Mouse (Mus musculus) spleen, adult 2 months (tissue): ENCODE measurements around the gene Gm11639. TPM values are rescaled to one million over a fixed set of nuclear protein-coding genes. Genes with fewer than 3 reads are reported as not detected.

Experiments used
- DNase-seq, 2 experiments: peaks; one replicate each; pipeline versions ENCODE4 v3.0.0 to v3.0.0-alpha.2; 2012 to 2021; ENCODE audit warnings: low spot score in 2 of 2, low read depth in 1 of 2
- H3K27ac ChIP-seq: fragments of 200-500 bp; 2 replicates; pipeline ENCODE4 v1.5.1; 2012; ENCODE audit warnings: low read length, inconsistent platforms; ENCODE audit not compliant: insufficient read depth
- H3K27me3 ChIP-seq: fragments of 200-500 bp; 2 replicates; pipeline ENCODE4 v1.6.1; 2012; ENCODE audit warnings: mild to moderate bottlenecking, moderate library complexity, low read length, inconsistent platforms; ENCODE audit not compliant: control insufficient read depth, insufficient read depth
- H3K36me3 ChIP-seq: fragments of 200-500 bp; 2 replicates; pipeline ENCODE4 v1.6.1; 2012; ENCODE audit warnings: mild to moderate bottlenecking, low read length, inconsistent platforms; ENCODE audit not compliant: control insufficient read depth, insufficient read depth
- H3K4me1 ChIP-seq: fragments of 200-500 bp; 2 replicates; pipeline ENCODE4 v1.6.1; 2011; ENCODE audit warnings: inconsistent platforms; ENCODE audit not compliant: control insufficient read depth, insufficient read depth, insufficient read length
- H3K4me3 ChIP-seq: fragments of 200-500 bp; 2 replicates; pipeline ENCODE4 v1.5.1; 2011; ENCODE audit warnings: mild to moderate bottlenecking, inconsistent platforms; ENCODE audit not compliant: insufficient read depth, insufficient read length; ENCODE audit errors: extremely low read depth
- CTCF ChIP-seq: fragments of 200-500 bp; IDR thresholded peaks from 2 replicates; pipeline ENCODE4 v1.5.1; 2011; ENCODE audit warnings: mild to moderate bottlenecking, inconsistent platforms; ENCODE audit not compliant: insufficient read depth, insufficient read length, insufficient replicate concordance; ENCODE audit errors: extremely low read depth
- POLR2A ChIP-seq: fragments of 200-500 bp; IDR thresholded peaks from 2 replicates; pipeline ENCODE4 v1.6.1; 2011; ENCODE audit warnings: low read depth, low read length, inconsistent platforms
- WGBS: fragments of 180-500 bp; shearing (Covaris S2); methylation state at CpG from one replicate; pipeline ENCODE4 v1.1.7; 2018; 5-methylcytosine and 5-hydroxymethylcytosine counted together
- polyA plus RNA-seq: library from polyadenylated mRNA; depleted of rRNA; stranded (reverse); fragments of >200 nt; gene quantifications from 2 replicates; pipeline ENCODE4 v1.2.3, GENCODE M21; 2012

Gene Gm11639
- polyA plus RNA-seq, 1 experiment = not detected

GRCm38 (mm10) chr11:104645402-104645801 lies 40.1 kb upstream of the Gm11639 start:
- TF ChIP-seq CTCF (no peak), POLR2A (no peak)
- Histone ChIP-seq H3K4me3 (no peak overlapping the region), H3K27ac (no peak overlapping the region), H3K27me3 (no peaks in the 10 kb centered on the region), H3K4me1 (peaks cover 20% of the 10 kb centered on the region; the same call in 1 of the 2 replicates), H3K36me3 (no peaks in the 10 kb centered on the region; the same call in 1 of the 2 replicates)
- no peak for DNase-seq
- WGBS = 50% methylated on average over 6 of the region's 6 CpGs

GRCm38 (mm10) chr11:104646173-104646572 lies 39.3 kb upstream of the Gm11639 start:
- H3K27ac ChIP-seq = no peak overlapping the region
- no peaks in the 10 kb centered on the region for H3K27me3 ChIP-seq
- no peak overlapping the region for H3K4me3 ChIP-seq
- WGBS = 78% methylated on average over 4 of the region's 4 CpGs
- H3K36me3 ChIP-seq = no peaks in the 10 kb centered on the region; the same call in 1 of the 2 replicates
- TF ChIP-seq CTCF (no peak), POLR2A (no peak)
- H3K4me1 ChIP-seq = peaks cover 20% of the 10 kb centered on the region; the same call in 1 of the 2 replicates
- no peak for DNase-seq

DNA sequence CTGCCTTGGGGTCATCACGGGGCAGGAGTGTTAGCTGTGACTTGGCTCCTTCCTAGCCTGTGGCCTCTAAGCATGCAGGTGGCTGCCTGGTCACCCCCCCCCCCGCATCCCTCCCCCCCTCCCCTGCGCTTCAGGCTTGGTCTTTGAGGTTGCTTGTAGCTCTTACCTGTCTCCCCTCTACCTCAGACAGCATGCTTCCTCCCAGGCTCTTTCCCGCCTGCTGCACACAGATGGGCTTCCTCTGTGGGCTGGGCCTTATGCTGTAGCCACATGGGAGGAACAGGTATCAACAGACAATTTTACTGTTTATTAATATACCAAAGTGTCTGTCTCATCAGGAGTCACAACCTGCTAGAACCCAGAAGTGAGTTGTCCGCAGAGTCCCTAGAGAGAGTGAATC lies 38.9 kb upstream of the Gm11639 start:
- WGBS = 32% methylated on average over 5 of the region's 5 CpGs
- H3K4me1 ChIP-seq = peaks cover 20% of the 10 kb centered on the region; the same call in 1 of the 2 replicates

GRCm38 (mm10) chr11:104647188-104647867 lies 38.2 kb upstream of the Gm11639 start:
- 62% methylated on average over 8 of the region's 8 CpGs for WGBS

More for the DNA sequence above, 38.9 kb upstream of the Gm11639 start:
- Histone ChIP-seq H3K27ac (no peak overlapping the region), H3K36me3 (no peaks in the 10 kb centered on the region; the same call in 1 of the 2 replicates), H3K4me3 (no peak overlapping the region), H3K27me3 (no peaks in the 10 kb centered on the region)
- TF ChIP-seq CTCF = no peak
- no peak for TF ChIP-seq POLR2A
- no peak for DNase-seq

DNA sequence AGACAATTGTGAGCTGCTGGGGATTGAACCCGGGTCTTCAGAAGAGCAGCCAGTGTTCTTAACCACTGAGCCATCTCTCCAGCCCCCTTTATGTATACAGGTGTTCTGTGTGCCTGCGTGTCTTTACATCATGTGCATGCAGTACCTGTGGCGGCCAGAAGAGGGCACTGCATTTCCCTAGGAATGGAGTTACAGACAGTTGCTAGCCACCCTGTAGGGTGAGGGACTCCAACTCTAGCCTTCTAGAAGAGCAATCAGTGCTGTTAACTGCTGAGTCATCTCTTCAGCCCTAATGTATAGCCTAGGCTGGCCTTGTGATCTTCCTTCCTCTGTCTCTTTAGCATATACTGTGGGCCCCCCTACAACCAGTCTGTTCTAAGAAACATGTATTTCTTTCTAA lies 36.9 kb upstream of the Gm11639 start:
- H3K27me3 ChIP-seq = no peaks in the 10 kb centered on the region
- DNase-seq = peak in 1 of 2 experiments; percentile 56
- H3K4me3 ChIP-seq = no peak overlapping the region
- TF ChIP-seq CTCF (peak; percentile 55; the same call in 1 of the 2 replicates), POLR2A (no peak)
- H3K4me1 ChIP-seq = peaks cover 20% of the 10 kb centered on the region; the same call in 1 of the 2 replicates
- H3K27ac ChIP-seq = no peak overlapping the region
- H3K36me3 ChIP-seq = no peaks in the 10 kb centered on the region
- WGBS = 75% methylated on average over 3 of the region's 3 CpGs

More at GRCm38 (mm10) chr11:104647188-104647867, 38.2 kb upstream of the Gm11639 start:
- Histone ChIP-seq H3K27ac (0 out of 2 replicates have a peak overlapping the region, but pooled peaks have one; percentile 35), H3K4me3 (no peak overlapping the region), H3K4me1 (peaks cover 20% of the 10 kb centered on the region; the same call in 1 of the 2 replicates), H3K36me3 (no peaks in the 10 kb centered on the region), H3K27me3 (no peaks in the 10 kb centered on the region)
- DNase-seq = no peak
- TF ChIP-seq CTCF (no peak), POLR2A (no peak)

GRCm38 (mm10) chr11:104660599-104660998 lies 24.9 kb upstream of the Gm11639 start:
- Histone ChIP-seq H3K36me3 (peaks cover 4% of the 10 kb centered on the region; the same call in 1 of the 2 replicates), H3K27ac (peak overlapping the region; percentile 35; the same call in 1 of the 2 replicates), H3K27me3 (no peaks in the 10 kb centered on the region), H3K4me3 (no peak overlapping the region), H3K4me1 (peaks cover 14% of the 10 kb centered on the region; the same call in 1 of the 2 replicates)
- WGBS = 86% methylated on average over 4 of the region's 4 CpGs
- TF ChIP-seq POLR2A (no peak), CTCF (no peak)
- DNase-seq = no peak

DNA sequence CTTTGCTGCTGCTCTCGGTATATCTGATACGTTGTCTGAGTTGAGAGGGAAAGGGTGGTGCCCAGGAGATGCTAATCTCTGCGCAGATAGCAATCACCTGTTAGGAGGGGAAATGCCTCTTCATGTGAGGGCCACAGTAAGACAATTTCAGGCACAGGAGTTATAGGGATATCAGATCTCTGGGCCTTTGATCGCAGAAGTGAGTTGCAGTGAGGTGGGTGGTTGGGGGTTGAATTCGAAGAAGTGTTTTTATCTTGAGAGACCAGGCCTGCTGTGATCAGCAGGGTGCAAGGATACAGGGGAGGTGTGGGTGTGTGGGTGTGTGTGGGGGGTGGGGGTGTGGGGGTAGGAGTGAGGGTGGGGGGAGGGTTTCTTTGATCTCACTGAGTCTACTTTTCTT lies 24.4 kb upstream of the Gm11639 start:
- H3K27me3 ChIP-seq = no peaks in the 10 kb centered on the region
- H3K36me3 ChIP-seq = peaks cover 4% of the 10 kb centered on the region; the same call in 1 of the 2 replicates
- H3K27ac ChIP-seq = peak overlapping the region; percentile 35
- H3K4me3 ChIP-seq = no peak overlapping the region
- TF ChIP-seq CTCF (no peak), POLR2A (no peak)
- 70% methylated on average over 5 of the region's 5 CpGs for WGBS
- H3K4me1 ChIP-seq = peaks cover 14% of the 10 kb centered on the region; the same call in 1 of the 2 replicates
- peak in 1 of 2 experiments; percentile 48 for DNase-seq
